Mouse (Mus musculus) bone marrow macrophage, adult 2 months (primary cell): Measurements from ENCODE around the gene Map4k5. TPM values are rescaled to one million over a fixed set of nuclear protein-coding genes. Genes with fewer than 3 reads are reported as not detected.

ENCODE experiments used
- H3K27ac ChIP-seq: 2 replicates; pipeline ENCODE4 v1.5.1; 2012; ENCODE audit warnings: low read depth, low read length; ENCODE audit not compliant: insufficient read depth
- H3K4me1 ChIP-seq: 2 replicates; pipeline ENCODE4 v1.6.1; 2012; ENCODE audit warnings: low read length; ENCODE audit not compliant: control insufficient read depth, insufficient read depth
- H3K4me3 ChIP-seq: 2 replicates; pipeline ENCODE4 v1.5.1; 2012; ENCODE audit warnings: mild to moderate bottlenecking, low read length, moderate library complexity; ENCODE audit not compliant: insufficient read depth
- CTCF ChIP-seq: IDR thresholded peaks from 2 replicates; pipeline ENCODE4 v1.5.1; 2012; ENCODE audit warnings: low read depth, mild to moderate bottlenecking, low read length, moderate library complexity
- POLR2A ChIP-seq: IDR thresholded peaks from 2 replicates; pipeline ENCODE4 v1.6.1; 2012; ENCODE audit warnings: mild to moderate bottlenecking, low read depth, low read length, borderline replicate concordance
- polyA plus RNA-seq: library from polyadenylated mRNA; stranded (reverse); fragments of >200 nt; gene quantifications from 2 replicates; pipeline ENCODE4 v1.2.4, GENCODE M21; 2012; ENCODE audit not compliant: missing spikeins, insufficient read depth, insufficient read length

The Map4k5 gene
- polyA plus RNA-seq = 8.2 and 8.7 TPM in 2 replicates

GRCm38 (mm10) chr12:69892371-69893251 is at the start of gene Map4k5, which contains the start of gene Atl1:
Gene Map4k5, minus strand, starts transcription at chr12:69893200.
Gene Atl1, plus strand, starts transcription at chr12:69892614.
- Histone ChIP-seq H3K4me1 (peaks cover 17% of the 10 kb centered on the region), H3K27ac (peak within 1 kb of the TSS; percentile 39), H3K4me3 (peak within 1 kb of the TSS; percentile 93)
- TF ChIP-seq CTCF (no peak), POLR2A (no peak)

GRCm38 (mm10) chr12:69941655-69942329 is 48.8 kb upstream of the Map4k5 start:
- Histone ChIP-seq H3K4me3 (no peak overlapping the region), H3K27ac (no peak overlapping the region), H3K4me1 (peaks cover 9% of the 10 kb centered on the region)
- TF ChIP-seq CTCF (no peak), POLR2A (no peak)

GRCm38 (mm10) chr12:69939291-69939690 is 46.3 kb upstream of the Map4k5 start:
- Histone ChIP-seq H3K27ac (no peak overlapping the region), H3K4me1 (peaks cover 9% of the 10 kb centered on the region), H3K4me3 (no peak overlapping the region)
- no peak for TF ChIP-seq CTCF
- TF ChIP-seq POLR2A = no peak

GRCm38 (mm10) chr12:69937731-69938130 is 44.7 kb upstream of the Map4k5 start:
- H3K4me3 ChIP-seq = no peak overlapping the region
- peaks cover 6% of the 10 kb centered on the region for H3K4me1 ChIP-seq
- no peak overlapping the region for H3K27ac ChIP-seq
- TF ChIP-seq POLR2A (no peak), CTCF (no peak)

GRCm38 (mm10) chr12:69926716-69927115 is 33.7 kb upstream of the Map4k5 start:
- Histone ChIP-seq H3K4me3 (no peak overlapping the region), H3K27ac (no peak overlapping the region), H3K4me1 (no peaks in the 10 kb centered on the region)
- TF ChIP-seq CTCF (no peak), POLR2A (no peak)

GRCm38 (mm10) chr12:69924012-69924411 is 31.0 kb upstream of the Map4k5 start:
- H3K4me1 ChIP-seq = no peaks in the 10 kb centered on the region
- H3K27ac ChIP-seq = no peak overlapping the region
- no peak for TF ChIP-seq POLR2A
- no peak for TF ChIP-seq CTCF
- H3K4me3 ChIP-seq = no peak overlapping the region

GRCm38 (mm10) chr12:69923603-69924002 is 30.6 kb upstream of the Map4k5 start:
- Histone ChIP-seq H3K27ac (no peak overlapping the region), H3K4me3 (no peak overlapping the region), H3K4me1 (no peaks in the 10 kb centered on the region)
- no peak for TF ChIP-seq POLR2A
- TF ChIP-seq CTCF = no peak

GRCm38 (mm10) chr12:69923128-69923527 is 30.1 kb upstream of the Map4k5 start:
- no peak overlapping the region for H3K4me3 ChIP-seq
- no peaks in the 10 kb centered on the region for H3K4me1 ChIP-seq
- no peak overlapping the region for H3K27ac ChIP-seq
- no peak for TF ChIP-seq POLR2A
- TF ChIP-seq CTCF = no peak

- Histone ChIP-seq H3K4me1 (no peaks in the 10 kb centered on the region), H3K4me3 (no peak overlapping the region), H3K27ac (no peak overlapping the region)
- no peak for TF ChIP-seq CTCF
- no peak for TF ChIP-seq POLR2A
These were observed 29.1 kb upstream of the Map4k5 start for GRCm38 (mm10) chr12:69922099-69922498.

GRCm38 (mm10) chr12:69917870-69918269 is 24.9 kb upstream of the Map4k5 start:
- no peak for TF ChIP-seq POLR2A
- TF ChIP-seq CTCF = no peak
- Histone ChIP-seq H3K4me1 (no peaks in the 10 kb centered on the region), H3K27ac (no peak overlapping the region), H3K4me3 (no peak overlapping the region)
